Mouse (Mus musculus): Measurements from ENCODE around the gene Spock3. TPM values are rescaled to one million over a fixed set of nuclear protein-coding genes. Genes with fewer than 3 reads are reported as not detected.

The Spock3 gene
- total and polyA plus RNA-seq, 2 experiments, result 0.09 TPM; not detected in 1

DNA sequence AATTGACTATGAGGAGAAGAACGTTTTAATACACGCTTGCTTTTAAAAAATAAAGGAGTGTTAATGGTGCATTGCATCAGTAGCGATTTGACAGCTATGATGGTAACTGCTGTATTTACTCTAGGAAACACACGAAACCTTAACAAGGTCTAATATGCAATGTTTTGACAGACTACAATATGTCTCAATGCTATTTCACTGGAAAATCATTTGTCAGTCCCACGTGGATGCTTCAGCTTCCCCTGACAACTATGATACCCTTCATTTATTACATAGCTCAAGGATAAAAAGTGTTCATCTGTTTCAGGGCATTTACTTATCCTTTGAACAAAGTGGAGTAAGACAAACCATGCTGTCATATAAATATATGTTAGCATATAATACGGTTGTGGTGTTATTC, 417.8 kb downstream of the Spock3 start:
- no peak overlapping the region for H3K27ac ChIP-seq (replicated peaks; ENCODE audit: insufficient read depth, low read depth, low read length)
- no peak overlapping the region for H3K9ac ChIP-seq (ENCODE audit: low read depth, low read length)
- no peaks in the 10 kb centered on the region for H3K79me2 ChIP-seq (ENCODE audit: control insufficient read depth, insufficient read depth, low read length)
- TF ChIP-seq CTCF (IDR thresholded peaks at IDR 0.05; ENCODE audit: low read depth, low read length) (no peak), POLR2A (IDR thresholded peaks at IDR 0.05; ENCODE audit: extremely low read depth, insufficient read depth, low read length) (no peak)
- 70% methylated on average over 6 of the region's 6 CpGs for WGBS
- no peaks in the 10 kb centered on the region for H3K4me1 ChIP-seq (ENCODE audit: control insufficient read depth, insufficient read depth, low read length)
- H3K36me3 ChIP-seq (ENCODE audit: control insufficient read depth, insufficient read depth, low read length), result no peaks in the 10 kb centered on the region
- H3K27me3 ChIP-seq (ENCODE audit: control insufficient read depth, insufficient read depth, low read length), result no peaks in the 10 kb centered on the region
- no peak overlapping the region for H3K4me3 ChIP-seq (ENCODE audit: insufficient read depth, low read depth, low read length)
- no peak for DNase-seq (ENCODE audit: extremely low read depth, low read depth, low spot score)

DNA sequence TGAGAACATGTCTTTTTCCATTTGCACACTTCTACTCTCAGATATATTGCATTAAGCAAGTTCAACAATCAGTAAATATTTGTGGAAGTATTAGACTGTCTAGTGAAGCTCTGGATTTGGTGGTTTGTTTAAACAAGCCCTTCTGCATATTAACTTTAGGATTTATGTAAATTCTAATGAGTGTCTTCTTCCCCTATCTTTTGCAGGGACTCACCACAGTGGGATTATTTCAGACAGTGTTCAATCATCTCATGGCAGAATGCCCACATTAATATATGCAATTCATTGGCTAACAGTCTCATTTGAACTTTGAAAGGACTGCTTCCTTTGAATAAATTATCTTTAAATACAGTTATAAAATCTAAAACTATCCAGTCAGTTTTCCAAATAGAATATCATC, 446.9 kb downstream of the Spock3 start:
- no peak for TF ChIP-seq POLR2A (IDR thresholded peaks at IDR 0.05; ENCODE audit: extremely low read depth, insufficient read depth, low read length)
- no peak for TF ChIP-seq CTCF (IDR thresholded peaks at IDR 0.05; ENCODE audit: low read depth, low read length)
- Histone ChIP-seq H3K79me2 (ENCODE audit: control insufficient read depth, insufficient read depth, low read length) (no peaks in the 10 kb centered on the region), H3K36me3 (ENCODE audit: control insufficient read depth, insufficient read depth, low read length) (no peaks in the 10 kb centered on the region), H3K27ac (replicated peaks; ENCODE audit: insufficient read depth, low read depth, low read length) (no peak overlapping the region), H3K4me3 (ENCODE audit: insufficient read depth, low read depth, low read length) (no peak overlapping the region), H3K27me3 (ENCODE audit: control insufficient read depth, insufficient read depth, low read length) (no peaks in the 10 kb centered on the region), H3K4me1 (ENCODE audit: control insufficient read depth, insufficient read depth, low read length) (no peaks in the 10 kb centered on the region), H3K9ac (ENCODE audit: low read depth, low read length) (no peak overlapping the region)
- no peak for DNase-seq (ENCODE audit: extremely low read depth, low read depth, low spot score)

Data from liver, adult 2 months (tissue).